In genomic region chr2:13413520-13414178, GRCm38 (mm10) we compare ENCODE assay signal across 8 mouse cellular contexts.
DNase-seq lines count a peak whose midpoint lies in the region.

No protein-coding gene starts in this region.

- peak overlapping the region; percentile 93 for H3K27ac ChIP-seq in brown adipose tissue, adult 24 weeks (replicated peaks; ENCODE audit: low read depth, low read length)

- peak; percentile 58 for DNase-seq in adrenal gland, adult 2 months
- no peak for DNase-seq in adrenal gland, adult 8-10 months
- DNase-seq in heart, adult 9 months (ENCODE audit: low spot score in 2 of 2) = peak; percentile 85 to 92
- DNase-seq in kidney, adult 9 months = peak; percentile 65
- peak; percentile 94 for DNase-seq in lung, postnatal 36 days
- DNase-seq in spleen, postnatal 4 days (ENCODE audit: low spot score in 2 of 2) = peak; percentile 55 to 70
- no peak for DNase-seq in frontal cortex, adult 2 months (ENCODE audit: extremely low spot score in 1 of 2, low spot score in 1 of 2)

- H3K4me1 ChIP-seq in brown adipose tissue, adult 24 weeks (ENCODE audit: control insufficient read depth, insufficient read depth, insufficient read length, low read length) = peaks cover 17% of the 10 kb centered on the region

- H3K4me3 ChIP-seq in brown adipose tissue, adult 24 weeks (ENCODE audit: insufficient read depth, low read depth, low read length) = no peak overlapping the region

Comparison
In these comparisons a context has a peak if more than half of its experiments do, and no peak if none do; other contexts are left out.
1. DNase-seq: peak in adrenal gland, adult 2 months (single experiment), heart, adult 9 months (2 of 2), kidney, adult 9 months (single experiment), lung, postnatal 36 days (single experiment) and spleen, postnatal 4 days (2 of 2); none in adrenal gland, adult 8-10 months (single experiment) and frontal cortex, adult 2 months (0 of 2).